Mouse (Mus musculus) small intestine, adult 2 months (tissue): Measurements from ENCODE around the gene Taf6. TPM values are rescaled to one million over a fixed set of nuclear protein-coding genes. Genes with fewer than 3 reads are reported as not detected.

Source experiments
- H3K27ac ChIP-seq: fragments of 200-500 bp; 2 replicates; pipeline ENCODE4 v1.5.1; 2012; ENCODE audit warnings: low read depth, low read length, control low read depth, inconsistent platforms; ENCODE audit not compliant: insufficient read depth
- H3K27me3 ChIP-seq: fragments of 200-500 bp; 2 replicates; pipeline ENCODE4 v1.6.1; 2012; ENCODE audit warnings: mild to moderate bottlenecking, moderate library complexity, low read length, inconsistent platforms; ENCODE audit not compliant: control insufficient read depth, insufficient read depth
- H3K36me3 ChIP-seq: fragments of 200-500 bp; 2 replicates; pipeline ENCODE4 v1.6.1; 2012; ENCODE audit warnings: mild to moderate bottlenecking, low read length, control low read depth, inconsistent platforms; ENCODE audit not compliant: control insufficient read depth, insufficient read depth
- H3K4me1 ChIP-seq: fragments of 200-500 bp; 2 replicates; pipeline ENCODE4 v1.6.1; 2012; ENCODE audit warnings: low read length, inconsistent platforms, mixed read lengths; ENCODE audit not compliant: control insufficient read depth, insufficient read depth, insufficient read length
- H3K4me3 ChIP-seq: fragments of 200-500 bp; 2 replicates; pipeline ENCODE4 v1.5.1; 2012; ENCODE audit warnings: low read depth, mild to moderate bottlenecking, control low read depth, inconsistent platforms, low read length, moderate library complexity
- CTCF ChIP-seq: fragments of 200-500 bp; IDR thresholded peaks from 2 replicates; pipeline ENCODE4 v1.5.1; 2012; ENCODE audit warnings: low read depth, mild to moderate bottlenecking, control low read depth, inconsistent platforms, low read length, moderate library complexity, mixed read lengths; ENCODE audit not compliant: insufficient replicate concordance, insufficient read length; ENCODE audit errors: extremely low read depth
- POLR2A ChIP-seq: fragments of 200-500 bp; IDR thresholded peaks from 2 replicates; pipeline ENCODE4 v1.6.1; 2012; ENCODE audit warnings: low read depth, mild to moderate bottlenecking, control low read depth, inconsistent platforms, low read length, moderate library complexity
- WGBS: fragments of 180-500 bp; shearing (Covaris S2); methylation state at CpG from one replicate; pipeline ENCODE4 v1.1.7; 2018; 5-methylcytosine and 5-hydroxymethylcytosine counted together
- polyA plus RNA-seq: library from polyadenylated mRNA; depleted of rRNA; stranded (reverse); fragments of >200 nt; gene quantifications from 2 replicates; pipeline ENCODE4 v1.2.3, GENCODE M21; 2012; rRNA removed

The Taf6 gene
- 25.5 and 46.4 TPM in 2 replicates for polyA plus RNA-seq

DNA sequence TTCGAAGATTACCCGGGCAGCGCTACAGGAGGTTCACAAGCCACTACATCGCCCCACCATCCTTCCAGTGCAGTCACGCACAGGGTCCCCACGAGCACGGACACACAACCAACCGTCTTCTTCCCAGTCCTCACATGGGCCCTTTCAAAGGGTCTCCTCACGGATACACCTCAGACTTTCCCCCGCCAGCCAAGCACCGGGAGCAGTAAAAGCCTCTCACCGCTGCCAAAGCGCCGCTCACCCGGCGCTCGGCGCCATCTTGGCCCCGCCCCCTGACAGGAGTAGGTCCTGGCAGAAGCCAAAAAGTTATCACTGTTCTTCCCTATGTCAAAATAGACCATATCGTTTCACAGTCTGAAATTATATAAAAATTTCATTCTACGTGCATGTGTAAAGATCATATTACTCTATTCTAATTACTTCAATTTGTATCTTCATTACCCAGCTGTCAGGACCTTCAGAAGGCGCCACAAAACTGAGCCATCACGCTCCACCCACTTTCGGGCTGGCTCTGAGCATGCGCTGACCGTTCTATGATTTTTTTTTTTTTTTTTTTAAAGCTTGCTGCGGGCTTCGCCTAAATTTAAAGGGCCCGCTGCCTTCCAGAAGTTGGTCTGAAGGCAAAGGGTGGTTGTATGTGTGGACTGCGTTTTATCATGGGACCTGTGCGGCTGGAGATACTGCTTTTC, at the start of gene Taf6, which contains the start of gene Cnpy4:
Taf6 (minus strand) TSS at position 502 of the 689 bp plus-strand sequence.
Cnpy4 (plus strand) TSS at position 536 of the 689 bp plus-strand sequence.
- under 1% methylated on average over 31 of the region's 31 CpGs for WGBS
- Histone ChIP-seq H3K27me3 (no peaks in the 10 kb centered on the region), H3K4me1 (no peaks in the 10 kb centered on the region), H3K27ac (peak within 1 kb of the TSS; percentile 56; the same call in 1 of the 2 replicates), H3K36me3 (peaks cover 12% of the 10 kb centered on the region), H3K4me3 (peak within 1 kb of the TSS; percentile 100)
- peak; percentile 97 for TF ChIP-seq POLR2A
- no peak for TF ChIP-seq CTCF

- TF ChIP-seq POLR2A = no peak
- no peak for TF ChIP-seq CTCF
- Histone ChIP-seq H3K4me1 (no peaks in the 10 kb centered on the region), H3K27me3 (no peaks in the 10 kb centered on the region), H3K27ac (no peak overlapping the region), H3K36me3 (no peaks in the 10 kb centered on the region), H3K4me3 (no peak overlapping the region)
Observed at GRCm38 (mm10) chr5:138234224-138234623, 47.0 kb upstream of the Taf6 start.

GRCm38 (mm10) chr5:138233778-138234177, 46.5 kb upstream of the Taf6 start:
- TF ChIP-seq POLR2A = no peak
- no peak for TF ChIP-seq CTCF
- WGBS = 81% methylated on average over 2 of the region's 2 CpGs

GRCm38 (mm10) chr5:138229511-138229910, 42.3 kb upstream of the Taf6 start:
- no peak for TF ChIP-seq POLR2A
- no peak for TF ChIP-seq CTCF
- Histone ChIP-seq H3K4me3 (no peak overlapping the region), H3K27ac (no peak overlapping the region), H3K36me3 (no peaks in the 10 kb centered on the region), H3K4me1 (no peaks in the 10 kb centered on the region), H3K27me3 (no peaks in the 10 kb centered on the region)
- 81% methylated on average over 3 of the region's 3 CpGs for WGBS

More at GRCm38 (mm10) chr5:138233778-138234177, 46.5 kb upstream of the Taf6 start:
- no peak overlapping the region for H3K4me3 ChIP-seq
- H3K27me3 ChIP-seq = no peaks in the 10 kb centered on the region
- no peaks in the 10 kb centered on the region for H3K36me3 ChIP-seq
- H3K4me1 ChIP-seq = no peaks in the 10 kb centered on the region
- no peak overlapping the region for H3K27ac ChIP-seq

DNA sequence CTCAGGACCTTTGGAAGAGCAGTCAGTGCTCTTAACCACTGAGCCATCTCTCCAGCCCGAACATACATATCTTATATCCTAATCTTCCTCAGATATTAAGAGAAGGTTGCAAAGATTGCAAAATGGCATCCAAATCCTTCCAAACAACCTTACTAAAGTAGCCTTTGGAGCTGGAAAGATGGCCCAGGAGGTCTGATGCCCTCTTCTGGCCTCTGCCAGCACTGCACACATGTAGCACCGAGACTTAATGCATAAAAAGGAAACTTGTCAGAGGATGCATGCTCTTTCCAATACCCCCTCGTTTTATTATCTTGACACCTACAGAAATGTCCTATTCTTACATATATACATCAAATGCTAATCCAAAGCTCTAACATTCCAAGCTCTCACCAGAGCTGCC, 40.8 kb upstream of the Taf6 start:
- Histone ChIP-seq H3K27ac (no peak overlapping the region), H3K27me3 (no peaks in the 10 kb centered on the region), H3K4me1 (no peaks in the 10 kb centered on the region), H3K36me3 (no peaks in the 10 kb centered on the region), H3K4me3 (no peak overlapping the region)
- TF ChIP-seq CTCF (peak; percentile 44; the same call in 1 of the 2 replicates), POLR2A (no peak)
- 47% methylated on average over 3 of the region's 3 CpGs for WGBS

DNA sequence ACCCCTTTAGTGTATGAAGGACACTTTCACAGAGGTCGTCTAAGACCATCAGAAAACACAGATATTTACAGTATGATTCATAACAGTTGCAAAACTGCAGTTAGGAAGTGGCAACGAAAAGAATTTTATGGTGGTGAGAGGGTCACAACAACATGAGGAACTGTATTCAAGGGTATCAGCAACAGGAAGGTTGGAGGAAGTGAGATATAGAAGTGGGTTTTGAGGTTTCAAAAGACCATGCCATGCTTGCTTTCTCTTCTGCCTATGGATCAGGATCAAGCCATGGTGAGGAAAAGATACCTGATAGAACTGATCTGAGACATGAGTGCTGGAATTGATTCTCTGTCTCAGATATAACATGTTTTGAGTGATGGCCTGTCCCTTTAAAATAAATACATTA, 40.1 kb upstream of the Taf6 start:
- Histone ChIP-seq H3K4me3 (no peak overlapping the region), H3K27ac (no peak overlapping the region), H3K4me1 (no peaks in the 10 kb centered on the region), H3K36me3 (no peaks in the 10 kb centered on the region), H3K27me3 (no peaks in the 10 kb centered on the region)
- WGBS = 47% methylated on average over 2 of the region's 2 CpGs
- no peak for TF ChIP-seq POLR2A
- TF ChIP-seq CTCF = no peak

- Histone ChIP-seq H3K27me3 (no peaks in the 10 kb centered on the region), H3K4me3 (no peak overlapping the region), H3K4me1 (no peaks in the 10 kb centered on the region), H3K36me3 (no peaks in the 10 kb centered on the region), H3K27ac (no peak overlapping the region)
- no peak for TF ChIP-seq CTCF
- TF ChIP-seq POLR2A = no peak
- WGBS = 67% methylated on average over 4 of the region's 4 CpGs
Observed at GRCm38 (mm10) chr5:138226491-138226890, 39.2 kb upstream of the Taf6 start.
